Mouse (Mus musculus): ENCODE measurements at regions not wholly inside any gene's neighbourhood (a gene's known extent, or its start where the extent isn't known, plus 50 kb on each side); places are given as distances from the start of the nearest gene placed in this dataset.

DNA sequence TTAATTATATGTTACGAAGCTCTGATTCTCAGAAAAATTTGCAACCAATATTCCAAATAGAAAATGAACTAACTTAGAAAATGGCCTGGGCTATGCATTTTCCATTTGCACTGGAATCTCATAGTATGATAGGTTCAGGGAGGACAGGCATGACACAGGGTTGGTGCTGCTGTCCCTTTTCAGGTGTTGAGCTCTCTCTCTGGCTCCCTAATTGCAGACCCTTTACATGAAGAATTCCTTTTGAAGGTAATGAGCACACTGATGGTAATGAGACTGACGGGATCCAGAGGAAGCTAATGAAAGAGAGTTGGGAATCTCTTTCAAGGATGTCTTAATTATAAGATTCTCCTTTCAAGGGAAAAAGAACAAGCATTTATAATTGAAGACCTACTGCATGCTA lies 87.6 kb downstream of the Serpinb8 start:
- dilution Hi-C loops (cut with MboI; ENCODE audit: extremely low pct_ligation_motif_present, extremely low pct_unique_long_range_greater_than_20kb, low sequenced_read_pairs), result no loop called here
- Histone ChIP-seq H3K36me3 (replicated peaks in 1 of 2; ENCODE audit: control insufficient read depth in 1 of 2, insufficient read depth in 1 of 2, low read length in 1 of 2) (no peaks in the 10 kb centered on the region), H3K27ac (ENCODE audit: insufficient read depth, low read depth) (no peak overlapping the region), H3K4me2 (ENCODE audit: insufficient read depth, low read depth, poor library complexity, severe bottlenecking) (no peak overlapping the region), H3K79me2 (replicated peaks; ENCODE audit: control insufficient read depth, extremely low read depth, insufficient read depth, poor library complexity, severe bottlenecking) (no peaks in the 10 kb centered on the region), H3K4me1 (ENCODE audit: control insufficient read depth in 1 of 2, insufficient read depth in 2 of 2) (no peaks in the 10 kb centered on the region), H3K27me3 (replicated peaks) (no peaks in the 10 kb centered on the region), H3K4me3 (replicated peaks in 1 of 3; ENCODE audit: low read depth in 2 of 3, low read length in 2 of 3, poor library complexity in 1 of 3) (no peak overlapping the region), H3K9me3 (replicated peaks; ENCODE audit: low read length) (no peaks in the 10 kb centered on the region), H3K9ac (ENCODE audit: insufficient read depth, low read depth) (no peak overlapping the region)
- in situ Hi-C loops (cut with MboI; ENCODE audit: low pct_ligation_motif_present, low pct_unique_long_range_greater_than_20kb, low sequenced_read_pairs), result no loop called here
- no peak for DNase-seq (ENCODE audit: extremely low read depth)
- TF ChIP-seq SMC3 (IDR thresholded peaks at IDR 0.05; ENCODE audit: low read depth, low read length), result no peak
- TF ChIP-seq ETS1 (conservative IDR thresholded peaks at IDR 0.05; ENCODE audit: low read depth, low read length), result no peak
- no peak for TF ChIP-seq CTCF (conservative IDR thresholded peaks at IDR 0.05 in 1 of 2, IDR thresholded peaks at IDR 0.05 in 1 of 2; ENCODE audit: low read depth in 2 of 2, low read length in 2 of 2)
- no peak for TF ChIP-seq ZMIZ1 (IDR thresholded peaks at IDR 0.05; ENCODE audit: low read depth, low read length)
- TF ChIP-seq MEF2A (IDR thresholded peaks at IDR 0.05; ENCODE audit: borderline replicate concordance, low read depth, low read length), result no peak
- no peak for TF ChIP-seq EP300 (IDR thresholded peaks at IDR 0.05; ENCODE audit: low read length)
- TF ChIP-seq MAX (IDR thresholded peaks at IDR 0.05; ENCODE audit: low read length), result no peak
- no peak for TF ChIP-seq GABPA (IDR thresholded peaks at IDR 0.05; ENCODE audit: insufficient replicate concordance, low read depth, low read length)
- TF ChIP-seq MXI1 (IDR thresholded peaks at IDR 0.05; ENCODE audit: low read depth, low read length), result no peak
- no peak for TF ChIP-seq POLR2AphosphoS2 (IDR thresholded peaks at IDR 0.05; ENCODE audit: low read depth, low read length)

- TF ChIP-seq JUN (IDR thresholded peaks at IDR 0.05; ENCODE audit: insufficient read depth, low read depth, low read length) (no peak), POLR2AphosphoS2 (IDR thresholded peaks at IDR 0.05; ENCODE audit: low read depth, low read length) (no peak)
- H3K9ac ChIP-seq (ENCODE audit: insufficient read depth, low read depth), result no peak overlapping the region
- no peaks in the 10 kb centered on the region for H3K36me3 ChIP-seq (replicated peaks in 1 of 2; ENCODE audit: control insufficient read depth in 1 of 2, insufficient read depth in 1 of 2, low read length in 1 of 2)
- in situ Hi-C loops (cut with MboI; ENCODE audit: low pct_ligation_motif_present, low pct_unique_long_range_greater_than_20kb, low sequenced_read_pairs) (no loop called here), dilution Hi-C loops (cut with MboI; ENCODE audit: extremely low pct_ligation_motif_present, extremely low pct_unique_long_range_greater_than_20kb, low sequenced_read_pairs) (no loop called here)
- H3K27ac ChIP-seq (ENCODE audit: insufficient read depth, low read depth), result no peak overlapping the region
- H3K9me3 ChIP-seq (replicated peaks; ENCODE audit: low read length), result no peaks in the 10 kb centered on the region
- DNase-seq (ENCODE audit: extremely low read depth), result no peak
- H3K4me2 ChIP-seq (ENCODE audit: insufficient read depth, low read depth, poor library complexity, severe bottlenecking), result no peak overlapping the region
- no peak overlapping the region for H3K4me3 ChIP-seq (replicated peaks in 1 of 3; ENCODE audit: low read depth in 2 of 3, low read length in 2 of 3, poor library complexity in 1 of 3)
- H3K4me1 ChIP-seq (ENCODE audit: control insufficient read depth in 1 of 2, insufficient read depth in 2 of 2), result no peaks in the 10 kb centered on the region
- H3K27me3 ChIP-seq (replicated peaks), result no peaks in the 10 kb centered on the region
- no peaks in the 10 kb centered on the region for H3K79me2 ChIP-seq (replicated peaks; ENCODE audit: control insufficient read depth, extremely low read depth, insufficient read depth, poor library complexity, severe bottlenecking)
These were observed 107.1 kb downstream of the Serpinb8 start for GRCm38 (mm10) chr1:107696858-107697257.

DNA sequence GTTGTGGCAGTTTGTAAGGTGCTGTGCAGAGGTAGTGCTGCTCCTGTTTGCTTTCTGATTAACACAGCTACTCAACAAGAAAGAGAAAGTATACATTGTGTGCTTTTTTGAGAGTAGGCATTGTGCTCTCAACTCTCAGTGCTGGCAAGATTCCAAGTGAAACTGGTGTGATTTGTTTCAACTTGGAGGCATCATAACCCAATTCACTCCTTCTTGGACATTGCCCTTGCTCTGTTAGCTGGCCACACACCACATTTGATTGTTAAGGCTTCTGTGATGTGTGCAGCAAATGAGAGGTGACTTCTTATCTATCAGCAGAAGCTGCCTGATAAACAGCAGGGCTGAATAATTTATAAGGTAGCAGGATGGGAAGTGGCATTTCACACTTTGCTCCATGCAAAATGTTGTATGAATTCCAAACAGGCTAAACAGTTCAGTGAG lies 116.3 kb downstream of the Serpinb8 start:
- H3K27me3 ChIP-seq (replicated peaks), result no peaks in the 10 kb centered on the region
- no peaks in the 10 kb centered on the region for H3K9me3 ChIP-seq (replicated peaks; ENCODE audit: low read length)
- dilution Hi-C loops (cut with MboI; ENCODE audit: extremely low pct_ligation_motif_present, extremely low pct_unique_long_range_greater_than_20kb, low sequenced_read_pairs), result no loop called here
- in situ Hi-C loops (cut with MboI; ENCODE audit: low pct_ligation_motif_present, low pct_unique_long_range_greater_than_20kb, low sequenced_read_pairs), result no loop called here
- H3K79me2 ChIP-seq (replicated peaks; ENCODE audit: control insufficient read depth, extremely low read depth, insufficient read depth, poor library complexity, severe bottlenecking), result no peaks in the 10 kb centered on the region
- no peak overlapping the region for H3K4me2 ChIP-seq (ENCODE audit: insufficient read depth, low read depth, poor library complexity, severe bottlenecking)
- peaks cover 0 to 29% of the 10 kb centered on the region in 2 experiments; a peak in 2 of 4 replicates for H3K4me1 ChIP-seq (ENCODE audit: control insufficient read depth in 1 of 2, insufficient read depth in 2 of 2)
- no peak overlapping the region for H3K27ac ChIP-seq (ENCODE audit: insufficient read depth, low read depth)
- no peak overlapping the region for H3K4me3 ChIP-seq (replicated peaks in 1 of 3; ENCODE audit: low read depth in 2 of 3, low read length in 2 of 3, poor library complexity in 1 of 3)
- TF ChIP-seq SMC3 (IDR thresholded peaks at IDR 0.05; ENCODE audit: low read depth, low read length), result no peak
- TF ChIP-seq E2F4 (IDR thresholded peaks at IDR 0.05; ENCODE audit: insufficient replicate concordance, low read depth, low read length), result no peak
- TF ChIP-seq GABPA (IDR thresholded peaks at IDR 0.05; ENCODE audit: insufficient replicate concordance, low read depth, low read length), result no peak
- TF ChIP-seq CHD1 (IDR thresholded peaks at IDR 0.05; ENCODE audit: low read depth, low read length), result no peak
- no peak for TF ChIP-seq ZNF384 (IDR thresholded peaks at IDR 0.05; ENCODE audit: low read depth, low read length)
- no peak for TF ChIP-seq MAZ (IDR thresholded peaks at IDR 0.05; ENCODE audit: low read depth, low read length)
- TF ChIP-seq ZKSCAN1 (IDR thresholded peaks at IDR 0.05; ENCODE audit: borderline replicate concordance, low read depth, low read length), result no peak
- no peak for TF ChIP-seq MAFK (IDR thresholded peaks at IDR 0.05; ENCODE audit: insufficient replicate concordance, low read length)
- no peaks in the 10 kb centered on the region for H3K36me3 ChIP-seq (replicated peaks in 1 of 2; ENCODE audit: control insufficient read depth in 1 of 2, insufficient read depth in 1 of 2, low read length in 1 of 2)
- no peak for DNase-seq (ENCODE audit: extremely low read depth)
- H3K9ac ChIP-seq (ENCODE audit: insufficient read depth, low read depth), result no peak overlapping the region
